Mouse (Mus musculus) liver, postnatal 0 days (tissue): ENCODE data around the gene Fkbp11. TPM values are rescaled to one million over a fixed set of nuclear protein-coding genes. Genes with fewer than 3 reads are reported as not detected.

Experiments
- ATAC-seq: fragments of 200-750 bp; cut with Nextera tagmentation; 2 replicates; pipeline ENCODE4 v1.8.0; 2017; ENCODE audit warnings: mild to moderate bottlenecking, moderate library complexity
- DNase-seq: peaks from one replicate; pipeline ENCODE4 v3.0.0-alpha.2; 2016
- H3K27ac ChIP-seq: fragments of 300-500 bp; sonication (generic); 2 replicates; pipeline ENCODE4 v1.5.1; 2014; ENCODE audit warnings: antibody characterized with exemption, moderate library complexity, mild to moderate bottlenecking, low read depth
- H3K27me3 ChIP-seq: fragments of 300-500 bp; sonication (generic); 2 replicates; pipeline ENCODE4 v1.6.1; 2014; ENCODE audit warnings: low read length, control low read depth, mixed read lengths; ENCODE audit not compliant: insufficient read depth
- H3K36me3 ChIP-seq: fragments of 300-500 bp; sonication (generic); replicated peaks from 2 replicates; pipeline ENCODE4 v1.6.1; 2014; ENCODE audit warnings: mild to moderate bottlenecking, control low read depth, low read length, moderate library complexity, mixed read lengths; ENCODE audit not compliant: insufficient read depth
- H3K4me1 ChIP-seq: fragments of 300-500 bp; sonication (generic); 2 replicates; pipeline ENCODE4 v1.6.1; 2014; ENCODE audit warnings: antibody characterized with exemption, mild to moderate bottlenecking, control low read depth; ENCODE audit not compliant: insufficient read depth
- H3K4me2 ChIP-seq: fragments of 300-500 bp; sonication (generic); 2 replicates; pipeline ENCODE4 v1.6.1; 2014; ENCODE audit warnings: low read depth, mild to moderate bottlenecking, low read length, moderate library complexity, mixed read lengths
- H3K4me3 ChIP-seq: fragments of 300-500 bp; sonication (generic); 2 replicates; pipeline ENCODE4 v1.5.1; 2014; ENCODE audit warnings: low read depth, low read length
- H3K9ac ChIP-seq: fragments of 300-500 bp; sonication (generic); replicated peaks from 2 replicates; pipeline ENCODE4 v1.6.1; 2014; ENCODE audit warnings: mild to moderate bottlenecking, moderate library complexity
- H3K9me3 ChIP-seq: fragments of 300-500 bp; sonication (generic); 2 replicates; pipeline ENCODE4 v1.6.1; 2016; ENCODE audit warnings: mild to moderate bottlenecking, control low read depth, low read length, mixed read lengths
- CTCF ChIP-seq: sonication (generic); IDR thresholded peaks from 2 replicates; pipeline ENCODE4 v1.5.1; 2016; ENCODE audit warnings: antibody characterized with exemption, low read depth
- EP300 ChIP-seq: IDR thresholded peaks from 2 replicates; pipeline ENCODE4 v1.6.1; 2016; ENCODE audit warnings: antibody characterized with exemption, low read depth, mild to moderate bottlenecking
- WGBS: fragments of 180-500 bp; shearing (Covaris S2); extraction: QIAGEN DNeasy Blood & Tissue Kit; methylation state at CpG from one replicate; pipeline ENCODE4 v1.1.7; 2014; ENCODE audit not compliant: insufficient replicate concordance; 5-methylcytosine and 5-hydroxymethylcytosine counted together
- polyA plus RNA-seq: library from polyadenylated mRNA; unstranded; fragments of >200 nt; fragmentation: Nextera tagmentation; extraction: Ambion mirVana; gene quantifications from 2 replicates; pipeline ENCODE4 v1.2.1, GENCODE M21; 2015

Fkbp11 gene
- polyA plus RNA-seq, 1 experiment from 2014 or later = 58.5 TPM

- no peak for DNase-seq
- Histone ChIP-seq H3K36me3 (no peaks in the 10 kb centered on the region), H3K27ac (no peak overlapping the region), H3K4me3 (no peak overlapping the region), H3K9me3 (no peaks in the 10 kb centered on the region), H3K27me3 (no peaks in the 10 kb centered on the region), H3K4me1 (peaks cover 14% of the 10 kb centered on the region), H3K9ac (no peak overlapping the region), H3K4me2 (no peak overlapping the region)
- no peak for TF ChIP-seq CTCF
- ATAC-seq = peak; percentile 60
- 32% methylated on average over 6 of the region's 6 CpGs for WGBS
These were observed 5.4 kb upstream of the Fkbp11 start for GRCm38 (mm10) chr15:98733370-98733769.

DNA sequence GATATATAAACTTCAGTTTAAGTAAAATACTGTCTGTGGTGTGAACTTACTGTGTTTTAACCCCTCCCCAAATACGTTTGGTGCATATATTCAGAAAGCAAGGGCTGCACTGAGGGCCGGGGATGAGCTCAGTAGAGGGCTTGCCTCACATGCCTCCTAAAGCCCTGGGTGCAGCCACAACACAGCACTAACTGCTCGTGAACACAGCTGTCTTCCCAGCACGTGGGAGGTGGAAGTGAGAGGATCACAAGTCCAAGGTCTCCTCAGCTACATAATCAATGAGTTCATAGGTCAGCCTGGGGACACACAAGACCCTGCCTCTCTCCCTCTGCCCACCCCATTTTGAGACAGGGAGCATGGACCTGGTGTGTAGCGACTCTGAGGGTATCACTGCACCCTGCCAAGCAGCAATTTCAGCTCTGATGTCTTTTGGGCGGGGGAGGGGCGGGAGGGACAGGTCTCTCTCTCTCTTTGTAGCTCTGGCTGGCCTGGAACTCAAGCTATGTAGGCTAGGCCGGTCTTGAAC, 4.1 kb upstream of the Fkbp11 start:
- no peaks in the 10 kb centered on the region for H3K36me3 ChIP-seq
- no peak overlapping the region for H3K27ac ChIP-seq
- H3K9ac ChIP-seq = no peak overlapping the region
- TF ChIP-seq EP300 (no peak), CTCF (no peak)
- WGBS = 47% methylated on average over 8 of the region's 8 CpGs
- H3K4me1 ChIP-seq = peaks cover 26% of the 10 kb centered on the region
- DNase-seq = peak; percentile 23
- no peaks in the 10 kb centered on the region for H3K27me3 ChIP-seq
- no peak overlapping the region for H3K4me2 ChIP-seq
- no peaks in the 10 kb centered on the region for H3K9me3 ChIP-seq
- peak; percentile 12; the same call in 1 of the 2 replicates for ATAC-seq
- H3K4me3 ChIP-seq = no peak overlapping the region

DNA sequence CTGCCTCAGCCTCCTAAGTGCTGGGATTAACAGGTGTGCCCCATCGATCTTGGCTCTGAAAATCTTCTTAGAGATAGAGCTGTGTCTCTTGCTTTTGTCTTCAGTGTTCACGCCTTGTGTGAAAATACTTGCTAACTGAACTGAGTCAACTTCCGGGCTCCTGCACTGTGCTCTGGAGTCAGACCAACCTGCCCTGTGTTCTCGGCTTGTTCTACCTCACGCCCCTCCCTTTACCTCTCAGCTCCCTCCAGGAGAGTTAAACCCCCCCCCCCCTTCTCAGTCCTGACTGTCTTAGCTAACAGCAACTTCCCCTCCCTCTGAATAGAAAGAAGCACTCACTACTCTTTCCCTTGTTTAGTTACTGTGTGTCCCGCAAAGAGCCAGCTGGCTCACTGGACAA, 2.8 kb upstream of the Fkbp11 start:
- no peak overlapping the region for H3K4me2 ChIP-seq
- H3K27me3 ChIP-seq = no peaks in the 10 kb centered on the region
- DNase-seq (no peak), ATAC-seq (no peak)
- H3K36me3 ChIP-seq = no peaks in the 10 kb centered on the region
- TF ChIP-seq CTCF = no peak
- no peak for TF ChIP-seq EP300
- H3K4me3 ChIP-seq = no peak overlapping the region
- peaks cover 30% of the 10 kb centered on the region for H3K4me1 ChIP-seq
- no peak overlapping the region for H3K9ac ChIP-seq
- no peaks in the 10 kb centered on the region for H3K9me3 ChIP-seq
- H3K27ac ChIP-seq = no peak overlapping the region
- WGBS = 56% methylated on average over 6 of the region's 6 CpGs

- H3K9me3 ChIP-seq = no peaks in the 10 kb centered on the region
- H3K27me3 ChIP-seq = no peaks in the 10 kb centered on the region
- H3K9ac ChIP-seq = no peak overlapping the region
- ATAC-seq = no peak
- DNase-seq = no peak
- 41% methylated on average over 7 of the region's 7 CpGs for WGBS
- H3K4me3 ChIP-seq = no peak overlapping the region
- H3K27ac ChIP-seq = no peak overlapping the region
- H3K4me2 ChIP-seq = no peak overlapping the region
- no peak for TF ChIP-seq CTCF
- no peak for TF ChIP-seq EP300
- peaks cover 30% of the 10 kb centered on the region for H3K4me1 ChIP-seq
- no peaks in the 10 kb centered on the region for H3K36me3 ChIP-seq
These were observed 2.0 kb upstream of the Fkbp11 start for GRCm38 (mm10) chr15:98729791-98730545.

DNA sequence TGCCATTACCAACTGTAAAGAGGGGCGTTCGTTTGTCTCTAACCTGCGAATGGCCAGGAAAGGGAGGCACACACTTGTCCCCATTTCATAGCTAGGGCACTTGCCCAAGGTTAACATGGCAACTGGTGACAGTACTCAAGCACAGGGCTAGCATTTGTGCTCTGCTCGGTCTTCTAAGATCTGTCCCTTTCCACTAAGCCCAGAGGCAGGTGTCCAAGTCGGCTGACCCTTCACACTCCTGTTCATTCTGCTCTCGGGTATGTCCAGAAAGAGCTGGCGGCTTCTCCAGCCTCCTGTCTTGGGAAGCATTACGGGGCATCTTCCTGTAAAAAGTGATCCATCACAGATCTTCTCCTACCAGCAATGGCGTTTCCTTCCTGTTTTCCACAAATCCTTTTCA, 368 bp upstream of the Fkbp11 start:
- WGBS = 22% methylated on average over 9 of the region's 9 CpGs
- Histone ChIP-seq H3K4me2 (peak overlapping the region; percentile 99), H3K27ac (no peak overlapping the region), H3K4me1 (peaks cover 25% of the 10 kb centered on the region), H3K27me3 (no peaks in the 10 kb centered on the region), H3K36me3 (no peaks in the 10 kb centered on the region), H3K9me3 (no peaks in the 10 kb centered on the region), H3K4me3 (peak overlapping the region; percentile 57; the same call in 1 of the 2 replicates), H3K9ac (no peak overlapping the region)
- no peak for DNase-seq
- TF ChIP-seq EP300 (no peak), CTCF (no peak)
- ATAC-seq = no peak; the same call in 1 of the 2 replicates

GRCm38 (mm10) chr15:98726746-98727145, 1.3 kb downstream of the Fkbp11 start:
- TF ChIP-seq CTCF = no peak
- TF ChIP-seq EP300 = no peak
- WGBS = 46% methylated on average over 7 of the region's 7 CpGs
- peak overlapping the region; percentile 72 for H3K9ac ChIP-seq

More at GRCm38 (mm10) chr15:98726746-98727145, 1.3 kb downstream of the Fkbp11 start:
- no peak overlapping the region for H3K27ac ChIP-seq
- no peak for ATAC-seq
- H3K4me2 ChIP-seq = peak overlapping the region; percentile 99
- DNase-seq = no peak
- peak overlapping the region; percentile 57 for H3K4me3 ChIP-seq
- H3K4me1 ChIP-seq = peaks cover 19% of the 10 kb centered on the region
- H3K27me3 ChIP-seq = no peaks in the 10 kb centered on the region
- H3K36me3 ChIP-seq = no peaks in the 10 kb centered on the region
- H3K9me3 ChIP-seq = no peaks in the 10 kb centered on the region
